Mouse (Mus musculus) gastrocnemius, adult 18-20 months (tissue): ENCODE measurements around the gene Sucla2. TPM values are rescaled to one million over a fixed set of nuclear protein-coding genes. Genes with fewer than 3 reads are reported as not detected.
A peak's percentile ranks its signal among the peaks of the same experiment; 100 is the strongest.
"Not testable (repeated sequence)": the region's sequence is repeated elsewhere in the genome, so short reads cannot be mapped to it uniquely, and the experiment has no call there.

Experiments
- DNase-seq: peaks from one replicate; pipeline ENCODE4 v3.0.0; 2021; ENCODE audit warnings: low spot score
- total RNA-seq, 2 experiments: library from RNA; stranded (reverse); gene quantifications; 2 replicates each; pipeline ENCODE4 v1.2.3; 2021

Sucla2 gene
- total RNA-seq, 2 experiments from 2014 or later, result 397 to 420 TPM

DNA sequence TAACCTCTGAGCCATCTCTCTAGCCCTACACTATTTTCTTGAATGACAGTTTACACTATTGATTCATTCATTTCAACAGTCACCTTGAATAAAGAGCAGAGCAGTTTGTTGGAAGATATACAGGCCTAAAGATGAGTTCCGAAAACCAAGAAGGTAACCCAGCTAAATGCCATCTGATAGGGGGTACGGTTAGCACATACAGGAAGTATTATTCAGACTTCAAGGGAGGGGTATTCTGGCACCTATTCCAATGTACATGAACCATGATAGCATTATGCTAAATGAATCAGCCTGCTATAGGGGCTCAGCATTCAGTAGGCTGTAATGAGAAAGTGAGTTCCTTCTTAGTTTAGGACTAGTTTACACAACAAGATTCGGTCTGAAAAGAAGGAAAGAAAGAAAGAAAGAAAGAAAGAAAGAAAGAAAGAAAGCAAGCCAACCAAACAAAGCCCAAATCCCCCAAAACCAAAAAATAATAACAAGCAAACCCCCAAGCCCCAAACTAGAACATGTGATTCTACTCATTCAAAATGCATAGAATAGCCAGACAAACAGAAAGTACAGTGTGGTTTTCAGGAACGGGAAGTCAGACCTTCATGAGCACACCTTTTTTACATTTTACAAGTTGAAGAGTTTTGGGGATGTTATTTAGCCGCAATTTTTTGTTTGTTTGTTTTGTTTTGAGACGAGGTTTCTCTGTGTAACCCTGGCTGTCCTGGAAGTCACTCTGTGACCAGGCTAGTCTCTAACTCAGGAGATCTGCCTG is 16.3 kb upstream of the Sucla2 start:
- DNase-seq, result no peak

DNA sequence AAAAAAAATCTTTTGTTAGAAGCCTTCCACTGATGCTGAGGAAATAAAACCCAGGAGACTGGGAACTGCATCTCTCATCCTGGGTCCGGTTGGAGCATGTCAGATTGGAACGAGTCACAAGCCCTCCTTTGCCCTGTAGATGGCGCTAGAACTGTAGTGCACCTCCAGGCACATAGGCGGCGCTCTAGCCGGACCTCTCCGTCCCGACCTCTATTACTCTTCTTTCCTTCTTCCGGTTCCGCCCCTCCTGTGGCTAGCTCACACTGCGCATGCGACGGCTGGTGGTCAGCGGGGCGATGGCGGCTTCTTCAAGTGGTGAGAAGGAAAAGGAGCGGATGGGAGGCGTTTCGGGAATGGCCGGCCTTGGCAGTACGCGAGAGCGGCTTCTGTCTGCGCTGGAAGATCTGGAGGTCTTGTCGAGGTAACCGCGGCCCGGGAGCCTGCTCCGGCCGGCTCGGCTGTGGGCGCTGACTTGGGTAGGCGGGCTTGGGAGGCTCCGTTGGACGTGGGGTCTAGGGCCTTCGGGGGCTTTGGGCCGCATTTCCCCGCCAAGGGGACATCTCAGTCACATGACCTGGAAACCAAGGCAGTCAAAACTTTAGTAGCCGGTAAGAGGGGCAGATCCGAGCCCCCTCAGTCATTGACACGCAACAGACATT is 15.2 kb upstream of the Sucla2 start, which contains the start of gene Med4:
Gene Med4 (plus strand): TSS at position 261 of the 659 bp plus-strand sequence.
- peak; percentile 95 for DNase-seq

DNA sequence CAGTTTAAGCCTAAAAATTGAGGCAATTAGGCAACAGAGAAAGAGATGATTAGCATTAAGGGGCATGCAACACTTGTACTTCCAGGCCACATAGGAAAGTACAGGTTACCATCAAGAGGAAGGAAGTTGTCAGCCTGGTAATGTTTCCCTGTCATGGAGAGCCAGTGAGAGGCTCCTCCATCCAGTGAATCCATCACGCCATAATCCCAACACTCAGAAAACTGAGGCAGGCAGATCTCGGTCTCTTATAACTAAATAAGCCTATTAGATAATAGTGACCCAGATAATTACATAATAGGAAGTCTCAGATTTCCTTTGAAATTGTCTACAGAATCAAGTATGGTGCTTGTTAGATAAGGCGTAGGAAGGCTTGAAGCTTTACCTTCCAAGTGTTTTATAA is 983 bp upstream of the Sucla2 start:
- no peak for DNase-seq

- DNase-seq, result not testable (repeated sequence)
Measured at GRCm38 (mm10) chr14:73528661-73529060, 3.5 kb downstream of the Sucla2 start.

GRCm38 (mm10) chr14:73533755-73534465 is 8.8 kb downstream of the Sucla2 start:
- no peak for DNase-seq

- no peak for DNase-seq
Measured at GRCm38 (mm10) chr14:73535641-73536040, 10.5 kb downstream of the Sucla2 start.

GRCm38 (mm10) chr14:73543781-73544180 is 18.7 kb downstream of the Sucla2 start:
- DNase-seq, result no peak

- no peak for DNase-seq
Measured at GRCm38 (mm10) chr14:73547034-73547433, 21.9 kb downstream of the Sucla2 start.

DNA sequence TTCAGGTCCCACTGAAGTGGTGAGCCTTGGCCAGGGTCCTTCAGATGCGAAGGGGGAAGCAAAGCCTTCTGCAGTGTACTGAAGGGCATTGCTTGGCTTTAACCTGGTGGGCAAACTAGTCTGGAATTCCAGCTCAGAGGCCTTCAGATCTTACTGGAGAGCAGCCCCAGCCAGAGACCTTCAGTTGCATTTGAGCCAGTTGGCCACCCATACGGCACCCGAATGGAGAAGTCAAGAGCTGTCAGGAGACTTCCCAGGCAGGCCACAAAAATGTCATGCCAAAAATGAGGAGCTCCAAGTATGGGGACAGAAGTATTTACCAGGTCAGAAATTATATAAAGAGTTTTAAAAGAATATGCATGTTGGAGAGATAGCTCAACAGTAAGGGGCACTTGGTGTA is 22.9 kb downstream of the Sucla2 start, which contains the start of gene Nudt15:
Gene Nudt15 (minus strand): TSS at position 192 of the 400 bp plus-strand sequence.
- no peak for DNase-seq

- no peak for DNase-seq
Measured at GRCm38 (mm10) chr14:73550291-73550690, 25.2 kb downstream of the Sucla2 start.

- DNase-seq, result no peak
Measured at GRCm38 (mm10) chr14:73550732-73551131, 25.6 kb downstream of the Sucla2 start.

DNA sequence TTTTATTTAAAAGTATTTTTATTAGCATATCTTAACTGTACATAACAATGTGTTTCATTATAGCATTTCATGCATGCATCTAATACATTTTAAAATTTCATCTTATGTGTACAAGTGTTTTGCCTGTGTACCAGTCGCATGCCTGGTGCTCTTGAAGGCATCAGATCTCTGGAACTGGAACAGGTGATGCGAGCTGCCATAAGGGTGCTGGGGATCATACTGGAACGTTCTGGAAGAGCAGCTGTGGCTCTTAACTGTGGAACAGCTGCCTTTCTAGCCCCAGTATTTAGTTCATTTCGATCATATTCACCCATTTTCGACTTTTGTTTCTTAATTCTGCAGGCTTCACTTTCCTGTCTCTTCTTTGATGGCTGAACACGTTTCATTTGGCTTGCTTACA is 26.0 kb downstream of the Sucla2 start:
- no peak for DNase-seq

GRCm38 (mm10) chr14:73552341-73553121 is 27.4 kb downstream of the Sucla2 start:
- peak; percentile 96 for DNase-seq

GRCm38 (mm10) chr14:73553122-73553696 is 28.1 kb downstream of the Sucla2 start:
- peak; percentile 10 for DNase-seq

DNA sequence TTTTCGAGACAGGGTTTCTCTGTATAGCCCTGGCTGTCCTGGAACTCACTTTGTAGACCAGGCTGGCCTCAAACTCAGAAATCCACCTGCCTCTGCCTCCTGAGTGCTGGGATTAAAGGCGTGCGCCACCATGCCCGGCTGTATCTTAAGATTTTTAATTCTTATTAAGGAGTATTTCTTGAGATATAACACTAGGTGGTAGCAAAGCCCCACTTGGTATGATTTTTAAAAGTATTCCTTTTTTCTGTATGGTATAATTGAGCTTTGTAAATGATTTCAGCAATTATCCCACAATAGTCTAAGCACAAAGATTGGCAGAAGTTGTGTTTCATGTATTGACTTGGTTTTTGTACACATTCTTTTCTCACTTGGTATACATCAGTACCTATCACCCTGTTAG is 44.7 kb downstream of the Sucla2 start:
- DNase-seq, result not testable (repeated sequence)

GRCm38 (mm10) chr14:73571143-73571542 is 46.0 kb downstream of the Sucla2 start:
- DNase-seq, result no peak

DNA sequence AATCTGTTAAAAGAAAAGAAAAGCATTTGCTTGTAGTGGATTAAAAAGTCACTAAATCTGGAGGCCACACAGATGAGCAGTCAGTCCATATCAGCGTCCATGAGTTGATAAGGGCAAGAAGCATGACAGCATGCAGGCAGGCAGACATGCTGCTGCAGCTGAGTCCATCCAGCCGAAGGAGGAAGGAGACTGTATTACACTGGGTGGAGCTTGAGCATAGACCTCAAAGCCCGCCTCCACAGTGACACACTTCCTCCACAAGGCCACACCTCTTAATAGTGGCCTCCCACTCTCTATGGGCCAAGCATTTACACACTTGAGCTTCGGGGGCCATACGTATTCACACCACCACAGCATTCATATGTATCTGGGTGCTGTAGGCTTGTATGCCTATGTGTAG is 48.9 kb downstream of the Sucla2 start:
- no peak for DNase-seq

DNA sequence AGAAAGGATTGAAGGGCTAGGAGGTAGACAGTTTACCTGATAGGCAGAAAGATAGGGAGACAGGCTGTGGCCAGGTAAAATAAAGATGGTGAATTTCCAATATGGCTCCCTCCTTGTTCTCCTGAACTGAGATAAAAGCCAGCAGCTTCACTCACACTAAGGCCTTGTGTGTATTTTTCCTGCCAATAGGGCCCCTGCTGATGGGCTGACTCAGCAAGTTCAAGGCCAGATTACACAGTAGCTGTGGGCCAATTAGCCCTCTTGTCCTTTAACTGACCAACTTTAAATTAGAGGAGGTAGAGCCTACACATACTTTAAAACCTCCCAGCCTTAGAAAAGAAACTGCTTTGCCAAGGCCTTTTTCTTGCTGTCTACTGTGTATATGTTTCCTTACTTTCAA is 51.2 kb downstream of the Sucla2 start:
- no peak for DNase-seq

DNA sequence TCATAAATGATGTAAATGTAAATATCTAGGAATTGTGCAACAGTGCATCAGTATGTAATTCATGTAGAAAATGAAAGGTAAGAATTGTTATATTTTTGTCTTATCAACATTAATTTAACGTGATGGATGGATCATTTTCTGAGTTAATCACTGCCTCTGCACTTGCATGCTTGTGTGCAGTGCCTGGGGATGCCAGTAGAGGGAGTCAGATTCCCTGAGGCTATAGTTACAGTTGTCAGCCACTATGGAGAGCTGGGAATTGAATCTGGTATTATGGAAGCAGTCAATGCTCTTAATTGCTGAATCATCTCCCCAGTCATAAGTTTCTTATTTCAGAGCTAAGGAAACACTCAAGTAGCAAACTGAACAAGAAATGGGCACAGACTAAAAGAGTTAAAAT is 63.0 kb downstream of the Sucla2 start:
- no peak for DNase-seq

DNA sequence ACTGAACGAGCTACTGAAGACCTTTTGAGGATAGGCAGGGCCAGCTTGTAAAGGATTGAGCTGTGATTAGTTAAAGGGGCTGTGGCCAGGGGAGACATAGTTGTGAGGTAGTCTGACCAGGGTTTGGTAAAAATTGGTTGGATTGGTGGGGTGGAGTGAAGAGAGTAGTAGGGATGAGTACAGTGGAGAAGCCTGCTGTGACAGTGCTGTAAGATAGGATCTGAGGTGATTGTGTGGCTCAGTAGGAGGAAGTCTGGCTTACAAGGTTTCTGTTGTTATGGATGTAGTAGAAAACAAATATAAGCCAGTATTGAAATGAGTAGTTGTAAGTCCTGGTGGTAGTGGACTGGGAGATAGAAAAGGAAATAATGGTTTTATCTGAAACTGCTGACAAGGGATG is 67.0 kb downstream of the Sucla2 start:
- DNase-seq, result no peak

GRCm38 (mm10) chr14:73599720-73600119 is 74.6 kb downstream of the Sucla2 start:
- peak; percentile 84 for DNase-seq
